12 mouse cellular contexts compared by ENCODE assay signal in the genomic region with DNA sequence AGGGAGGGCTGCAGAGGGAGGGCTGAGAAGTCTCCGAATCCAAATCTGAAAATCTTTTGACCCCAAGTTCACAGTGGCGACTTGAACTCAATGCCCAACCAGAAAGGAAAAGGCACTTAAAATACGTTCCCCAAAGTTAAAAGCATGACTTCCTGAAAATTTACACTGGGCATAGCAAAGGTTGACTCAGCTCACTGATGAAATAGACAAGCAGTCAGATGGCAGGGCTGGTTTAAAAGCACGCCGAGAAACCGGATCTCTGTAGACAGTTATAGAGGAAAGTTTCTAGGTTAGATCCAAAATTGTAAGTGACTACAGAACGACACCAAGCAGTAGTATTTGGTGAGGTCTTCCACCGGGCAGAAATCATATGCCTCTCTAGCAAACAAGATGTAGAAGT. TPM values are rescaled to one million over a fixed set of nuclear protein-coding genes. Genes with fewer than 3 reads are reported as not detected.
A peak's percentile ranks its signal among the peaks of the same experiment; 100 is the strongest.
DNase-seq lines count a peak whose midpoint lies in the region; ATAC-seq and TF ChIP-seq lines count a peak whose summit lies in the region.
"Had no signal": no experiment of that assay in that cellular context is flagged by ENCODE, and none has a peak within 500 bp of the region (broad histone marks: within the 10 kb centered on the region; RNA-seq: fewer than 3 reads in every experiment).

No protein-coding gene starts in this region.

- H3K4me2 ChIP-seq in lung, embryonic 14.5 days = peak overlapping the region; percentile 26
- peak overlapping the region; percentile 29; the same call in 1 of the 2 replicates for H3K4me2 ChIP-seq in embryonic facial prominence, embryonic 14.5 days (ENCODE audit: low read depth, low read length)
- H3K4me2 ChIP-seq in stomach, embryonic 16.5 days (ENCODE audit: low read depth, low read length) = no peak overlapping the region
- H3K4me2 ChIP-seq in forebrain, embryonic 13.5 days = no peak overlapping the region
- H3K4me2 ChIP-seq: neural tube, embryonic 15.5 days had no signal

- no peak overlapping the region; the same call in 1 of the 2 replicates for H3K27ac ChIP-seq in lung, embryonic 14.5 days (ENCODE audit: low read depth)
- peak overlapping the region; percentile 94 for H3K27ac ChIP-seq in ES-Bruce4 (ENCODE audit: insufficient read depth, low read length)
- H3K27ac ChIP-seq in embryonic facial prominence, embryonic 14.5 days (replicated peaks; ENCODE audit: low read depth, low read length) = no peak overlapping the region
- H3K27ac ChIP-seq in stomach, embryonic 16.5 days (ENCODE audit: low read length) = 0 out of 2 replicates have a peak overlapping the region, but pooled peaks have one; percentile 8
- no peak overlapping the region for H3K27ac ChIP-seq in forebrain, embryonic 13.5 days
- H3K27ac ChIP-seq: neural tube, embryonic 15.5 days had no signal

- TF ChIP-seq CTCF in lung, embryonic 14.5 days (IDR thresholded peaks at IDR 0.05; ENCODE audit: low read depth) = no peak
- TF ChIP-seq CTCF in ES-Bruce4 (IDR thresholded peaks at IDR 0.05; ENCODE audit: low read depth, low read length) = no peak

- no peaks in the 10 kb centered on the region for H3K27me3 ChIP-seq in lung, embryonic 14.5 days (ENCODE audit: insufficient read depth, low read length)
- H3K27me3 ChIP-seq in ES-Bruce4 (ENCODE audit: control insufficient read depth, insufficient read depth, low read length, poor library complexity, severe bottlenecking) = no peaks in the 10 kb centered on the region
- no peaks in the 10 kb centered on the region for H3K27me3 ChIP-seq in embryonic facial prominence, embryonic 14.5 days (replicated peaks; ENCODE audit: control insufficient read depth, insufficient read depth, low read length)
- H3K27me3 ChIP-seq in stomach, embryonic 16.5 days (ENCODE audit: control insufficient read depth, insufficient read depth, low read length) = no peaks in the 10 kb centered on the region
- H3K27me3 ChIP-seq in forebrain, embryonic 13.5 days = no peaks in the 10 kb centered on the region
- H3K27me3 ChIP-seq: neural tube, embryonic 15.5 days had no signal

- no peaks in the 10 kb centered on the region for H3K9me3 ChIP-seq in lung, embryonic 14.5 days (ENCODE audit: low read depth, low read length)
- no peaks in the 10 kb centered on the region for H3K9me3 ChIP-seq in ES-Bruce4 (replicated peaks; ENCODE audit: control insufficient read depth, insufficient read depth, low read length, poor library complexity, severe bottlenecking)
- H3K9me3 ChIP-seq in embryonic facial prominence, embryonic 14.5 days (ENCODE audit: control insufficient read depth, low read length) = no peaks in the 10 kb centered on the region
- no peaks in the 10 kb centered on the region for H3K9me3 ChIP-seq in stomach, embryonic 16.5 days (replicated peaks; ENCODE audit: control insufficient read depth, low read length)
- no peaks in the 10 kb centered on the region for H3K9me3 ChIP-seq in forebrain, embryonic 13.5 days (replicated peaks)
- H3K9me3 ChIP-seq: neural tube, embryonic 15.5 days had no signal

- DNase-seq in lung, embryonic 14.5 days = peak; percentile 41
- no peak for DNase-seq in lung, postnatal 4 days
- peak; percentile 36 for DNase-seq in embryonic facial prominence, embryonic 14.5 days (ENCODE audit: low spot score)
- DNase-seq in urinary bladder, adult 18-20 months (ENCODE audit: low spot score in 2 of 2) = no peak
- DNase-seq: cerebellum, adult 11-12 months; right cerebral cortex, adult 18-20 months; thymus, postnatal 25 days had no signal

- 12% methylated on average over 8 of the region's 8 CpGs for WGBS in lung, embryonic 14.5 days
- 23% methylated on average over 8 of the region's 8 CpGs for WGBS in embryonic facial prominence, embryonic 14.5 days
- 17% methylated on average over 8 of the region's 8 CpGs for WGBS in stomach, embryonic 16.5 days
- 53% methylated on average over 8 of the region's 8 CpGs for WGBS in forebrain, embryonic 13.5 days

- TF ChIP-seq POLR2A in ES-Bruce4 (IDR thresholded peaks at IDR 0.05; ENCODE audit: insufficient read depth, low read length) = no peak

- no peaks in the 10 kb centered on the region for H3K36me3 ChIP-seq in lung, embryonic 14.5 days (ENCODE audit: insufficient read depth)
- H3K36me3 ChIP-seq in ES-Bruce4 (ENCODE audit: control insufficient read depth, insufficient read depth, low read length, poor library complexity, severe bottlenecking) = no peaks in the 10 kb centered on the region
- H3K36me3 ChIP-seq in embryonic facial prominence, embryonic 14.5 days (ENCODE audit: control insufficient read depth, insufficient read depth, low read length) = no peaks in the 10 kb centered on the region
- H3K36me3 ChIP-seq in stomach, embryonic 16.5 days (ENCODE audit: control insufficient read depth, insufficient read depth, low read length) = no peaks in the 10 kb centered on the region
- no peaks in the 10 kb centered on the region for H3K36me3 ChIP-seq in forebrain, embryonic 13.5 days (ENCODE audit: poor library complexity, severe bottlenecking)
- H3K36me3 ChIP-seq: neural tube, embryonic 15.5 days had no signal

- peaks cover 22% of the 10 kb centered on the region for H3K4me1 ChIP-seq in lung, embryonic 14.5 days (ENCODE audit: insufficient read depth)
- H3K4me1 ChIP-seq in ES-Bruce4 (ENCODE audit: control insufficient read depth, insufficient read depth, low read length) = no peaks in the 10 kb centered on the region
- H3K4me1 ChIP-seq in embryonic facial prominence, embryonic 14.5 days (ENCODE audit: control insufficient read depth, insufficient read depth, low read length) = peaks cover 12% of the 10 kb centered on the region
- peaks cover 15% of the 10 kb centered on the region for H3K4me1 ChIP-seq in stomach, embryonic 16.5 days (ENCODE audit: control insufficient read depth, insufficient read depth, low read length)
- H3K4me1 ChIP-seq in forebrain, embryonic 13.5 days = peaks cover 2% of the 10 kb centered on the region

- no peak overlapping the region for H3K9ac ChIP-seq in lung, embryonic 14.5 days
- peak overlapping the region; percentile 20 for H3K9ac ChIP-seq in ES-Bruce4 (ENCODE audit: low read depth, poor library complexity, severe bottlenecking)
- no peak overlapping the region for H3K9ac ChIP-seq in embryonic facial prominence, embryonic 14.5 days (ENCODE audit: low read depth, low read length)
- H3K9ac ChIP-seq in stomach, embryonic 16.5 days (ENCODE audit: low read length) = no peak overlapping the region
- H3K9ac ChIP-seq in forebrain, embryonic 13.5 days = no peak overlapping the region
- H3K9ac ChIP-seq: neural tube, embryonic 15.5 days had no signal

- ATAC-seq in lung, embryonic 14.5 days (ENCODE audit: insufficient read depth) = no peak
- no peak for ATAC-seq in embryonic facial prominence, embryonic 14.5 days (ENCODE audit: low read depth)
- ATAC-seq in stomach, embryonic 16.5 days (ENCODE audit: insufficient read depth, low FRiP score) = no peak
- no peak for ATAC-seq in forebrain, embryonic 13.5 days
- ATAC-seq: forebrain, embryonic 16.5 days had no signal

- H3K4me3 ChIP-seq in lung, embryonic 14.5 days (ENCODE audit: low read depth, low read length) = no peak overlapping the region
- H3K4me3 ChIP-seq in ES-Bruce4 (ENCODE audit: low read depth, low read length) = no peak overlapping the region
- no peak overlapping the region for H3K4me3 ChIP-seq in embryonic facial prominence, embryonic 14.5 days (ENCODE audit: low read depth, low read length)
- H3K4me3 ChIP-seq in stomach, embryonic 16.5 days (replicated peaks; ENCODE audit: low read length) = no peak overlapping the region
- H3K4me3 ChIP-seq in forebrain, embryonic 13.5 days = no peak overlapping the region
- H3K4me3 ChIP-seq: neural tube, embryonic 15.5 days had no signal

- no peak for TF ChIP-seq EP300 in ES-Bruce4 (IDR thresholded peaks at IDR 0.05; ENCODE audit: insufficient read depth, low read depth, low read length)

RNA-seq across cellular contexts. Expression of a gene that starts 12.0 kb away (rescaled TPM):
- polyA plus RNA-seq in lung, embryonic 14.5 days (2014; fragmentation: Nextera tagmentation; extraction: Ambion mirVana) = 0.18 and 0.21 TPM in 2 replicates
- polyA plus RNA-seq in ES-Bruce4 (2011; ENCODE audit: insufficient read depth, insufficient read length, low read depth, missing spikeins) = 0.18 and 0.61 TPM in 2 replicates
- polyA plus RNA-seq in embryonic facial prominence, embryonic 14.5 days (2014; fragmentation: Nextera tagmentation; extraction: Ambion mirVana) = 0.04 and 0.06 TPM in 2 replicates
- polyA plus RNA-seq in stomach, embryonic 16.5 days (2015; fragmentation: Nextera tagmentation; extraction: Ambion mirVana) = 16.9 and 28.7 TPM in 2 replicates
- polyA plus RNA-seq in forebrain, embryonic 13.5 days (2015; fragmentation: Nextera tagmentation; extraction: Ambion mirVana) = not detected in 2 replicates
- polyA plus RNA-seq: forebrain, embryonic 16.5 days; neural tube, embryonic 15.5 days had no signal

RNA-seq across cellular contexts. Expression of a gene that starts 37.5 kb away (rescaled TPM):
- polyA plus RNA-seq in lung, embryonic 14.5 days (2014; fragmentation: Nextera tagmentation; extraction: Ambion mirVana) = 223 and 228 TPM in 2 replicates
- polyA plus RNA-seq in ES-Bruce4 (2011; ENCODE audit: insufficient read depth, insufficient read length, low read depth, missing spikeins) = 111 and 122 TPM in 2 replicates
- 192 TPM in 2 replicates for polyA plus RNA-seq in embryonic facial prominence, embryonic 14.5 days (2014; fragmentation: Nextera tagmentation; extraction: Ambion mirVana)
- 169 and 179 TPM in 2 replicates for polyA plus RNA-seq in stomach, embryonic 16.5 days (2015; fragmentation: Nextera tagmentation; extraction: Ambion mirVana)
- polyA plus RNA-seq in forebrain, embryonic 13.5 days (2015; fragmentation: Nextera tagmentation; extraction: Ambion mirVana) = 237 and 247 TPM in 2 replicates

Comparison
In these comparisons a context has a peak if more than half of its experiments do, and no peak if none do; other contexts are left out.
1. DNase-seq: peak in lung, embryonic 14.5 days (single experiment) and embryonic facial prominence, embryonic 14.5 days (single experiment); none in lung, postnatal 4 days (0 of 2) and urinary bladder, adult 18-20 months (0 of 2).
2. H3K27ac ChIP-seq: peak in ES-Bruce4 (single experiment) and stomach, embryonic 16.5 days (single experiment); none in lung, embryonic 14.5 days (single experiment), embryonic facial prominence, embryonic 14.5 days (single experiment) and forebrain, embryonic 13.5 days (single experiment).
3. H3K4me2 ChIP-seq: peak in lung, embryonic 14.5 days (single experiment) and embryonic facial prominence, embryonic 14.5 days (single experiment); none in stomach, embryonic 16.5 days (single experiment) and forebrain, embryonic 13.5 days (single experiment).
4. RNA of a gene that starts 12.0 kb away (polyA plus RNA-seq): 16.9 to 28.7 TPM in stomach, embryonic 16.5 days; 0.18 to 0.21 TPM in lung, embryonic 14.5 days, 0.18 to 0.61 TPM in ES-Bruce4, 0.04 to 0.06 TPM in embryonic facial prominence, embryonic 14.5 days and not detected in forebrain, embryonic 13.5 days; every median in the first group is over 10 times any median in the second.